Mouse (Mus musculus) forebrain, embryonic 11.5 days (tissue): ENCODE measurements around the gene Gm10447. TPM values are rescaled to one million over a fixed set of nuclear protein-coding genes. Genes with fewer than 3 reads are reported as not detected.
"Not testable (repeated sequence)": the region's sequence is repeated elsewhere in the genome, so short reads cannot be mapped to it uniquely, and the experiment has no call there.

Experiments used
- ATAC-seq: fragments of 200-750 bp; cut with Nextera tagmentation; replicated peaks from 2 replicates; pipeline ENCODE4 v1.8.0; 2017; ENCODE audit warnings: moderate TSS enrichment; ENCODE audit not compliant: low FRiP score
- DNase-seq: peaks from one replicate; pipeline ENCODE4 v3.0.0-alpha.2; 2017; ENCODE audit warnings: low spot score
- H3K27ac ChIP-seq: fragments of 300-500 bp; sonication (generic); 2 replicates; pipeline ENCODE4 v1.5.1; 2014; ENCODE audit warnings: low read depth, low read length
- H3K27me3 ChIP-seq: fragments of 300-500 bp; sonication (generic); 2 replicates; pipeline ENCODE4 v1.6.1; 2014; ENCODE audit warnings: mild to moderate bottlenecking, low read length, mixed read lengths; ENCODE audit not compliant: control insufficient read depth, insufficient read depth
- H3K36me3 ChIP-seq: fragments of 300-500 bp; sonication (generic); 2 replicates; pipeline ENCODE4 v1.6.1; 2014; ENCODE audit warnings: mild to moderate bottlenecking, low read length, moderate library complexity, mixed read lengths; ENCODE audit not compliant: control insufficient read depth, insufficient read depth
- H3K4me1 ChIP-seq: fragments of 300-500 bp; sonication (generic); replicated peaks from 2 replicates; pipeline ENCODE4 v1.6.1; 2014; ENCODE audit warnings: low read length, mixed read lengths; ENCODE audit not compliant: control insufficient read depth, insufficient read depth
- H3K4me2 ChIP-seq: fragments of 300-500 bp; sonication (generic); 2 replicates; pipeline ENCODE4 v1.6.1; 2014; ENCODE audit warnings: low read depth, mild to moderate bottlenecking, low read length, moderate library complexity, mixed read lengths; ENCODE audit not compliant: severe bottlenecking
- H3K4me3 ChIP-seq: fragments of 300-500 bp; sonication (generic); 2 replicates; pipeline ENCODE4 v1.5.1; 2014; ENCODE audit warnings: low read depth, low read length
- H3K9ac ChIP-seq: fragments of 300-500 bp; sonication (generic); 2 replicates; pipeline ENCODE4 v1.6.1; 2014; ENCODE audit warnings: low read length
- H3K9me3 ChIP-seq: fragments of 300-500 bp; sonication (generic); 2 replicates; pipeline ENCODE4 v1.6.1; 2016; ENCODE audit warnings: low read length, mixed read lengths; ENCODE audit not compliant: control insufficient read depth
- WGBS: fragments of 180-500 bp; shearing (Covaris S2); extraction: QIAGEN DNeasy Blood & Tissue Kit; methylation state at CpG from one replicate; pipeline ENCODE4 v1.1.7; 2014; 5-methylcytosine and 5-hydroxymethylcytosine counted together
- polyA plus RNA-seq: library from polyadenylated mRNA; unstranded; fragments of >200 nt; fragmentation: Nextera tagmentation; extraction: Ambion mirVana; gene quantifications from 2 replicates; pipeline ENCODE4 v1.2.1, GENCODE M21; 2014

The Gm10447 gene
- polyA plus RNA-seq, 1 experiment from 2014 or later = not detected

GRCm38 (mm10) chr11:53429182-53429581 lies 27.7 kb downstream of the Gm10447 start:
- H3K4me1 ChIP-seq = peaks cover 3% of the 10 kb centered on the region; the same call in 1 of the 2 replicates
- H3K27me3 ChIP-seq = no peaks in the 10 kb centered on the region
- no peak overlapping the region for H3K27ac ChIP-seq
- ATAC-seq (no peak), DNase-seq (no peak)
- no peak overlapping the region for H3K4me3 ChIP-seq
- H3K4me2 ChIP-seq = 0 out of 2 replicates have a peak overlapping the region, but pooled peaks have one; percentile 85
- H3K9me3 ChIP-seq = no peaks in the 10 kb centered on the region
- no peaks in the 10 kb centered on the region; the same call in 1 of the 2 replicates for H3K36me3 ChIP-seq
- H3K9ac ChIP-seq = no peak overlapping the region

- DNase-seq = no peak
- Histone ChIP-seq H3K4me3 (no peak overlapping the region), H3K36me3 (no peaks in the 10 kb centered on the region; the same call in 1 of the 2 replicates), H3K9me3 (no peaks in the 10 kb centered on the region), H3K27ac (no peak overlapping the region), H3K9ac (no peak overlapping the region), H3K27me3 (no peaks in the 10 kb centered on the region), H3K4me2 (no peak overlapping the region), H3K4me1 (peaks cover 3% of the 10 kb centered on the region; the same call in 1 of the 2 replicates)
- 96% methylated on average over 5 of the region's 5 CpGs for WGBS
- no peak for ATAC-seq
These were observed 28.2 kb downstream of the Gm10447 start for GRCm38 (mm10) chr11:53428716-53429057.

- DNase-seq = no peak
- H3K36me3 ChIP-seq = no peaks in the 10 kb centered on the region; the same call in 1 of the 2 replicates
- ATAC-seq = no peak
- H3K4me2 ChIP-seq = no peak overlapping the region
- 92% methylated on average over 3 of the region's 3 CpGs for whole genome bisulfite sequencing
- H3K27ac ChIP-seq = no peak overlapping the region
- H3K4me3 ChIP-seq = no peak overlapping the region
- peaks cover 3% of the 10 kb centered on the region; the same call in 1 of the 2 replicates for H3K4me1 ChIP-seq
- no peaks in the 10 kb centered on the region for H3K9me3 ChIP-seq
- no peaks in the 10 kb centered on the region for H3K27me3 ChIP-seq
- H3K9ac ChIP-seq = no peak overlapping the region
These were observed 28.8 kb downstream of the Gm10447 start for GRCm38 (mm10) chr11:53427993-53428715.

- not testable (repeated sequence) for H3K27ac ChIP-seq, DNase-seq, H3K27me3 ChIP-seq, H3K4me3 ChIP-seq, H3K9ac ChIP-seq, H3K4me2 ChIP-seq, H3K4me1 ChIP-seq, H3K9me3 ChIP-seq, ATAC-seq, H3K36me3 ChIP-seq
- WGBS = 89% methylated on average over 3 of the region's 3 CpGs
These were observed 30.0 kb downstream of the Gm10447 start for GRCm38 (mm10) chr11:53426914-53427313.

GRCm38 (mm10) chr11:53425711-53426255 lies 31.1 kb downstream of the Gm10447 start:
- DNase-seq = no peak
- H3K4me2 ChIP-seq = no peak overlapping the region
- no peak for ATAC-seq
- 86% methylated on average over 6 of the region's 6 CpGs for WGBS
- H3K27me3 ChIP-seq = no peaks in the 10 kb centered on the region
- H3K36me3 ChIP-seq = no peaks in the 10 kb centered on the region; the same call in 1 of the 2 replicates
- H3K4me3 ChIP-seq = no peak overlapping the region
- H3K9me3 ChIP-seq = no peaks in the 10 kb centered on the region
- no peaks in the 10 kb centered on the region; the same call in 1 of the 2 replicates for H3K4me1 ChIP-seq
- H3K9ac ChIP-seq = no peak overlapping the region
- no peak overlapping the region for H3K27ac ChIP-seq

GRCm38 (mm10) chr11:53425251-53425650 lies 31.7 kb downstream of the Gm10447 start:
- Histone ChIP-seq H3K9ac (no peak overlapping the region), H3K27me3 (no peaks in the 10 kb centered on the region), H3K4me3 (no peak overlapping the region), H3K27ac (no peak overlapping the region), H3K4me2 (no peak overlapping the region), H3K9me3 (no peaks in the 10 kb centered on the region), H3K36me3 (no peaks in the 10 kb centered on the region; the same call in 1 of the 2 replicates), H3K4me1 (no peaks in the 10 kb centered on the region; the same call in 1 of the 2 replicates)
- no peak for ATAC-seq
- DNase-seq = no peak
- 82% methylated on average over 3 of the region's 3 CpGs for WGBS

GRCm38 (mm10) chr11:53424826-53425225 lies 32.1 kb downstream of the Gm10447 start:
- DNase-seq (no peak), ATAC-seq (no peak)
- H3K4me1 ChIP-seq = no peaks in the 10 kb centered on the region; the same call in 1 of the 2 replicates
- no peak overlapping the region for H3K4me2 ChIP-seq
- no peak overlapping the region for H3K27ac ChIP-seq
- no peak overlapping the region for H3K9ac ChIP-seq
- 84% methylated on average over 2 of the region's 2 CpGs for WGBS
- H3K27me3 ChIP-seq = no peaks in the 10 kb centered on the region
- no peak overlapping the region for H3K4me3 ChIP-seq
- no peaks in the 10 kb centered on the region for H3K9me3 ChIP-seq
- no peaks in the 10 kb centered on the region; the same call in 1 of the 2 replicates for H3K36me3 ChIP-seq

GRCm38 (mm10) chr11:53423036-53423435 lies 33.9 kb downstream of the Gm10447 start, which contains the start of gene Leap2:
TSS of gene Leap2 (minus strand) at chr11:53423170.
- DNase-seq (no peak), ATAC-seq (no peak)
- no peaks in the 10 kb centered on the region for H3K27me3 ChIP-seq
- no peak within 1 kb of the TSS for H3K4me3 ChIP-seq
- no peak within 1 kb of the TSS for H3K9ac ChIP-seq
- WGBS = 94% methylated on average over 4 of the region's 4 CpGs
- H3K9me3 ChIP-seq = no peaks in the 10 kb centered on the region
- no peaks in the 10 kb centered on the region for H3K4me1 ChIP-seq
- no peak within 1 kb of the TSS for H3K27ac ChIP-seq
- H3K36me3 ChIP-seq = no peaks in the 10 kb centered on the region; the same call in 1 of the 2 replicates
- no peak within 1 kb of the TSS for H3K4me2 ChIP-seq
